Mouse (Mus musculus) adrenal gland (tissue): ENCODE results near the gene Nek4.

Source experiments
- intact Hi-C: fragments of 180-260 bp; cut with DNase I; formaldehyde crosslinking; loops from one replicate; pipeline ENCODE4 v1.15.1; 2025

Gene Nek4

DNA sequence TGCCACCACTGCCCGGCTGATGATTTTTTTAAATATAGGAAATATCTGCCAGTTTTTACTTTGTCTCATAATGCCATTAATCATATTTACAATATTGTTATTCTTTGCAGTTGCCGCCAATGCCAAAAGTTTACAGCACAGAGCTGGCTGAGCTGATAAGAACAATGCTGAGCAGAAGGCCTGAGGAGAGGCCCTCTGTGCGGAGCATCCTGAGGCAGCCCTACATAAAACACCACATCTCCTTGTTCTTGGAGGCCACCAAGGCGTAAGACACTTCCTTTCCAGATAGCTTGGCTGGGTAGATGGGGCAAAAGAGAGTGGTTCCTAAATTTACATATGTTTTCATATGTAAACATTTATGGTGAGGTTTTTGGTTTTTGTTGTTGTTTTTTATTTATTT is 7.9 kb downstream of the Nek4 start:
- intact Hi-C loops = no loop called here

DNA sequence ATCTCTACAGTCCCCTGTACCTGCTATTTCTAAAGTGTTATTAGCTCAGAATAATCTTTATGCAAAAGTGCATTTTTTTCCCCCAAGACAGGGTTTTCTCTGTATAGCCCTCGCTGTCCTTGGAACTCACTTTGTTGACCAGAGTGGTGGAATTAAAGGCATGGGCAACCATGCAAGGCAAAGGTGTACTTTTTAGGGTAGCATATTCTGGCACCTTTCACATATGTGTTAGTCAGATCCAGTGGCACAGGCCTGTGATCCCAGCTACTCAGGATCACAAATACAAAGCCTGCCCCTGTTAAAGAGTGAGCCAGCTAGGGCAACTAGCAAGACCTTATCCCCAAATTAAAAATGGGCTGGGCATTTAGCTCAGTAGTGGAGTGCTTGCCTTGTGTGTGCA is 9.2 kb downstream of the Nek4 start:
- intact Hi-C loops = no loop called here

DNA sequence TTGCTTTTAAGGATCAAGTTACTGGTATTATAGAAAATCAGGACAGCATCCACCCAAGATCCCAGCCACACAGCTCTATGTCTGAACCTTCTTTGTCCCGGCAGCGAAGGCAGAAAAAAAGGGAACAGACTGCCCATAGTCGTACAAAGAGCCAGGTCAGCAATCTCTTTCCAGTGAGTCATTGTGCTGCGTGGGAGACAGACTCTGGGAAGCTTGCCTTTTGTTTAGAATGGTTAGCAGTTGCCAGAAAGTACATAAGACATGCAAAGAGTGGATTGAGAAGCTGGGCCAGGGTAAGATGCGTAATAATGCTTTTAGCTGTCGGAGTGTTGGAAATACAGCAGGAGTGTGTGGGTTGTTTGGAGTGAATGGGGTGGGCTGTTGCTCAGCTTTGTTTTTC is 23.0 kb downstream of the Nek4 start:
- intact Hi-C loops = no loop called here

DNA sequence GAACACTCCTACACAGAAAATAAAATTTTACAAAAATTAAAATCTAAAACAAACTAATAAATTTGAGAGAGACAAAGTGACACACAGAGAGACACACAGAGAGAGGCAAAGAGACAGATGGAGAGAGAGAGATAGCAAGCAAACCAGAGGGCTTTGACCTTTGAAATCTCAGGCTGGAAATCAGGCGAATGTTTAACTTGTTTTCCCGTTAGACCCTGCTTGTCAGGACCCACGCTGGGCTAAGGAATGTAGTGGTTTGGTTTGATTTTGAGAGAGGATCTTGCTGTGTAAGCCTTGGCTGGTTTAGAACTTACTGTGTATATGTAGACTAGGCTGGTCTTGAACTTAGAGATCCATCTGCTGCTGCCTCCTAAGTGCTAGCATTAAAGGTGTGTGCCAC is 25.0 kb downstream of the Nek4 start:
- intact Hi-C loops = no loop called here

DNA sequence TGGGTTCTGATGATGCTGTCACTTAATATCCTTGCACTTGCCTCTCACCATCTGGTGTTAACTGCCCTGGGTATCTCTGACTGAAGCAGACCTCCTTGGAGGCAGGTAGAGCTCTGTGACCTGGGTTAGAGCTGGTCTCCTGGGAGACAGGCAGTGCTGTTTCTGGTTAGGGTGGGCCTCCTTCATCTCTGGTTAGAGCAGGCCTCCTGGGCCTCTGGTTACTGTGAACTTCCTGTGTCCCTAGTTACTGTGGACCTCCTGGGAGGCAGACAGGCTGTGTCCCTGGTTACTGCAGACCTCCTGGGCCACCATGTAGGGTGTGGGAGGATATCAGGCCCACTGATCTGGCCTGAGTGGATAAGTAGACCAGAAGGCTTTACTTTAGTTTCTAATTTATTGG is 45.2 kb downstream of the Nek4 start:
- intact Hi-C loops = no loop called here

DNA sequence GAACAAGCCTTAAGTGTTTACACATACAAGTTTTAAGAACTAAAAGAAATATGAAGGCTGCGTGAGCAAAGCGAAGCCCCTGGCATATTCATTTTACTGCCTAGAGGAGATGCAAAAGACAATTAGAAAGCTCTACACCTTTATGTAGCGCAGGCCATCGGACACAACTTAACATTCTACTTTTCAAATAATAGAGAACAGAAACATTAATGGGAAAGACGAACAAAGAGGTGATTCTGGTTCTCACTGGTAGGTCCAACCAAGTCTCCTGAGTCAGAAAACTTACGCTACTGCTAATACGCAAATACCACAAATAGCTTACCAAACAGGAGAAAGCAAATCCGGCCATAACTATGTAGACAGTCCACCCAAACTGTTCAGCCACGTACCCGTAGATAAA is 49.2 kb downstream of the Nek4 start:
- intact Hi-C loops = no loop called here

DNA sequence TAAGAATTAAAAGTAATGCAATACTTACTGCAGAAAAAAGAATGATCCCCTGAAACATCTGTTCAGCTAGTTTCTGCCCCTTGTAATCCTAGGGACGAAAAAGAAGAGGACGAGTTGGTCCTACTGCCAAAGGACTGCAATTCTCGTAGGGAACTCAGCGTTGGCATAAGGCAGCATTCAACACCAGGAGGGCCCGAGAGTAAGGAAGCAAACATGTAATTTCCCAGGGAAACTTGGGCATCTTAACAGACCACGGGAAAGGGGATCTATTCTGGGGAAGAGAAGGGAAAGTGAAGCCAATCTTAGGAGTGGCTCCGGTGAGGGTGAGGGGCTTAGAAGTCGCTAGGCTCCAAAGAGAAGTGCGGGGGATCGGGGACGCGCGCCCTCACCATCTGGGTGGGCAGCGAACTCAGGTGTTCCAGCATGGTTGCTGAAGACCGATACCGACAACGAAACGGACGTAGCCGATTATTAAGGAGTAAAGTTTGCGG is 49.7 kb downstream of the Nek4 start:
- intact Hi-C loops = no loop called here

DNA sequence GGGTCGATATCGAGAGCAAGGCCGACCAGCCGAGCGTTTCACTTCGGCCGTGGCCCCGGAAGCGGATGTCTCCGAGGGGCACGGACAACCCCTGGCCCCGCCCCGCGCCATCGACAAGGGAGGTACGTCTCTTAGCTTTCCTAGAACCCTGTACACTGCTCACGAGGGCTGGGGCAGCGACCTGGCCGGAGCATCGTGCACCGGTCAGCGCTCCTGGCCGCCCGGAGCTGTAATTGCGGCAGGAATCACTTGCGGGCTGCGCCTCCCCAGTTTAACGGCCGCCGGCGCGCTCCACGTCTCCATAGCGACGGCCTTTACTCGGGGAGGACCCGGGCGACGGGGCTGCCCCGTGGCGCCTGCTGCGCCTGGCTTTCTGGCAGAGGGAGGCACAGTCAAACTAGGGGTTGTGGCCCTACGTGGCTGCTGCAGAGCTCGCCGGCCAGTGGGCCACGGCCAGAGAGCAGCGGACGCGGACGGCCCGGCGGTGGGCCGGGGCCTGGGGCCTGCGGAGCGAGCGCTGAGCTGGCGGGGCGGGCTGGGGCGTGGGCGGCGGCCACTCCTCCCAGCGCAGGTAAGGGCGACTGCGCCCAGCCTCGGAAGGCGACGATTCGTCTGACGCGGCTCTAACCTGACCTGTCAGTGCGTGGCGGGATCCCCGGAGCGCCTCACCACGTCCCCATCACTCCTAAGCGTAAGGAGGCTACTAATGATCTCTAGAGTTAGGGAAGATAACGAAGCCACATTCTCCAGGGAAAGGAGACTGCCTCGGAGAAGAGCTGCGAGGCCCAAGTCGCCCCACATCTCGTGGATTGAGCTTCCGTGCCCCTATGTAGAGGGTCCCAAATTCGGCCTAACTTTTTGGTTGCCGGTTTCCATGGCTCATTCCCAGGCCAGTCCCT is 50.4 kb downstream of the Nek4 start, which contains the start of the genes Glt8d1 and Spcs1:
TSS of gene Glt8d1 (plus strand) at position 94 of the 899 bp plus-strand sequence.
TSS of gene Spcs1 (minus strand) at position 366 of the 899 bp plus-strand sequence.
- intact Hi-C loops = no loop called here

DNA sequence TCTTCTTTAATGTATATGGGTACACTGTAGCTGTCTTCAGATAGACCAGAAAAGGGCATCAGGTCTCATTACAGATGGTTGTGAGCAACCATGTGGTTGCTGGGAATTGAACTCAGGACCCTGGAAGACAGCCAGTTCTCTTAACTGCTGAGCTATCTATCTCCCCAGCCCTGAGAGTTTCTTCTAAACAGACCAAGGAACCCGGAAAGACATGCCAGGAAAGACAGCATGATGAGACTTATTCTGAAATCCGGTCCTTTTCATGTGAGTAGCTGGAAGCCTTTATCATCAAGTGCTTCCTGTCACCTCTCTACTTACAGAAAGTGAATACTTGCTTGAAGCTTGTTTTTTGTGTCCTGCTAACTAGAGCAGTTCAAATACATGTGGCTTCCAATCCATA is 53.4 kb downstream of the Nek4 start:
- intact Hi-C loops = no loop called here

DNA sequence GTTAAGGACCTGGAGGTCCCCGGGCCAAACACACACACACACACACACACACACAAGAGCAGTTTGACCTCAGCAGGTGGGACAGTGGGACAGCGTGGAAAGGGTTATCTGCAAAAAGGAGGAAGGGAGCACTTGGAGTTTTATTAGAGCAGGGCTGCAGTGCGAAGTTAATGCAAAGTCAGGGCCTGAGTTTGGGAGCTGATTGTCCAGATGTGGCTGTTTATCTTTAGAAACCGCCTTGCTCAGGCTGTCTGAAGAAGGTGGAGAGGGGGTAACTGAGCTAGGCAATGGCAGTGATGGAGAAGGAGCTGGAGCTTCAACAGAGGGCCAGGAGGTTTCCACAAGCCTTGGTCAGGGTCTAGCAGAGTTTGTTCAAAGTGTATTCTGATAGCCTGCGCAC is 55.6 kb downstream of the Nek4 start:
- intact Hi-C loops = no loop called here

DNA sequence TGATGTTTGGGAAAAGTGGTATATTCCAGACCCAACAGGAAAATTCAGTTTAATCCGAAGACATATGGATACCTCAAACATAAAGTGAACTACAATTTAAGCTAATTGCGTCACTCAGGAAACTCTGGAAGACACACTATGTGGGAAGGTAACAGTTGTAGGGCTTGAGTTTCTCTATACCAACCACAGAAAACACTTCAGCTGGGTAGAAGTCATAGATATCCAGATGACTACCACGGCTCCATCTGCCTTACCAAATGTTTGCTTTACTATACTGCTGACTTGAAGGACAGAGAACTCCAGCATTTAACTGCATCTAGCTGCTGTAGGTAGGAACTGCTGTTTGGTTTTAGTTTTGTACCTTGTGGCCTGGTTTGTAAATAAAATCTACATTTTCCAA is 60.4 kb downstream of the Nek4 start:
- intact Hi-C loops = no loop called here

DNA sequence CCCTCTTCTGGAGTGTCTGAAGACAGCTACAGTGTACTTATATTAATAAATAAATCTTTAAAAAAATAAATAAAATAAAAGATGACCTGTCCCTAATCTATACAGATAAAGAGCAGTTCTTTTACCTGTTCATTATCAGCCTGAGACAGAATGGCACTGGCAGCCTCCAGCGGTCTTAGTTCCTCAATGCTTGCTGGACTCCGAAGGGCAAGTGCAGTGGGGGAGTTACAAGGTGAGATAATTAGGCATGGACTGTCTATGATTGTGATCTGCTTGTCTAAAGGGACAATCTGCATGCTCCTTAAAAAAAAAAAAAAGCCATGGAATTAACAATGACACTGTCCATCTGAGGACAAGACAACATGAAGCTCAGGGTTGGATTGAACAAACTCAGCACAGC is 62.8 kb downstream of the Nek4 start:
- intact Hi-C loops = no loop called here

DNA sequence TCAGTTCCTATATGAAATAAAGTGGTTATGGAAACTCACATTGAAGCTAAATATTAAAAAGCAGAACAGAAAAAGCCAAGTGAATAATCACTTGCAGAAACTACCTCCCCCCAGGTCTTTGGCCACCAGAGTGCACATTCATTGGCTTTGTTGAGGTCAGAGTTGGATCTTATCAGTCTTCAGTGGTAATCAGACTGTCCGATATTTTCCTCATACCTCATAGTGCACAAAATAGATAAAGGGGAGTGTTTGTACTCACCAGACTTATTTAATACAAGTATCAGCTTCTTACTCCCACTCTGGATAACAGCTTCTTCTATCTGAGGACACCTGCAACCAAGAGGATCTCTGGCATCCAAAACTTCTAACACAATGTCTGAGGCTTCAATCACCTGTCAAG is 64.9 kb downstream of the Nek4 start:
- intact Hi-C loops = no loop called here

DNA sequence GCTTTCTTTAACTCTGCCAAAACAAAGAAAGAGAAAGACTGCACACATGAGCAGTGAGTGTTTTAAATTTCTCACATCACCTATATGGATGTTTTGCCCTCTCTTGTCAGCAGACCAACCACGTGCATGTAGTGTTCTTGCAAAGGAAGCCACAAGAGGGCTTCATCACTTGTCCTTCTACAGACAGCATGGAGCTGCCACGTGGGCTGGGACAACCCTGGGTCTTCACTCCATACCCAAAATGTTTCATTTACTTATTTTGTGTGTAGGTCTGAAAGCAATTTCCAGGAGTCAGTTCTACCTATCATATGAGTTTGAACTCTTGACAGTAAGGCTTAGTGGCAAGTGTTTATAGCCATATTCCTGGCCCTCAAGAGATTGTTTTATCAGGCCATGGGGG is 66.7 kb downstream of the Nek4 start:
- intact Hi-C loops = no loop called here

DNA sequence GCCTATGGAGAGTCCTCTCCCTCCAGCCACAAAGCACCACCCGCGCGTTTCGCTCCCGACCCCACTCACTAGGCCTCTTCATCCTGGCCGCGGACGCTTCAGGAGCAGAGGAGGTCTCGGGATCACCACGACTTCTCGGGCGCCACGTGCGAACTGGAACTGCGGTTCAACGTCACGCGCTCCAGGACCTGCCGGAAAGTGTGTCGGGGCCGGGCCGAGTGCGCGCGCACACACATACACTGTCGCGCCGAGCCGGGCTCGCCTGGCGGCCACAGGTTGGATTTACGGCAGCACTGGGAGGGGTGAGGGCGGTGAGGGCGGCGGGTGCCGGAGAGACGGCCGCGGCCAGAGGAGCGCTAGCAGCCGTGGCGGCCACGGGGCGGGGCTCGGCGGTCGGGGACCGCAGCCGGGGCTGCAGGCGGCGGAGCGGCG is 67.7 kb downstream of the Nek4 start, which contains the start of the genes Pbrm1 and Gnl3:
TSS of gene Pbrm1 (plus strand) at position 279 of the 432 bp plus-strand sequence.
TSS of gene Gnl3 (minus strand) at position 293 of the 432 bp plus-strand sequence.
- intact Hi-C loops = no loop called here

DNA sequence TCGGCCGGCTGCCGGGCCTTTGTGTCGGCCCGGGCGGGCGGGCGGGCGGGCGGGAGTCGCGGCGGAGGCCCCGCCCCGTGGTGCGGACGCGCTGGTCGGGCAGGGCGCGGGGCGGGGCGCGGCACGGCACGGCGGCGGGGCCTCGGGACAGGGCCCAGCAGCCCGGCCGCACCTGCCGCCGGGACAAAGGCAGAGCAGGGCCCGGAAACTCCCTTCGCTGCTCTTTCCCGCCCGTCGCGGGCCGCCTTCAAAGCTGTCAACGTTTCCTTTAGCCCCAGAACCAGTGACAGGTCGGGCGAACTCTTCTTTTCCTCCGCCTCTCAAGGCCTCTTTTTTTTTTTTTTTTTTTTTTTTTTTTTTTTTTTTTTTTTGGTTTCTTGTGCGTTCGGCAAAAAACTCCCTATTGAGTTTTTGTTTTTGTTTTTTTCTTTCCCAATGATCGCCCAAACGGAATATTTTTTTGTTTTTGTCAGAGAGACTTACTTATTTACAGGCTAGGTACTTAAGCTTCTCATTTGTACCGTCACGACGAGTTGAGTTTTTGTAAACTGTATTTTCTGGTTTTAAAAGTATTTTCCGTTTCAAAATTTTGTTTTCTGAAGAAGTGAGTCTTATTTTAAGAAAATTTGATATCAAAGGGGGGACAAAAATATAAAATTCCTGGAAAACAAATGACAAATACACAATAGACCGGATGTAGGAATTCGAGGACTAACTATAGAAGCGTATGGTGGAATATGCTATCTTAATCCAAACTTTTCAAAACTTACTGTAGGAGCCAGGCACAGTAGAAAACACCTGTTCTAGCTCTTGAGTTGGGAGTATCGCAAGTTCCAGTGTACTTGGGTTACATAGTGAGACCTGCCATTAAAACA is 68.4 kb downstream of the Nek4 start:
- intact Hi-C loops = loop anchor here (10.0 kb wide), 1 partner anchor 175 kb away; no protein-coding TSS in a partner anchor

DNA sequence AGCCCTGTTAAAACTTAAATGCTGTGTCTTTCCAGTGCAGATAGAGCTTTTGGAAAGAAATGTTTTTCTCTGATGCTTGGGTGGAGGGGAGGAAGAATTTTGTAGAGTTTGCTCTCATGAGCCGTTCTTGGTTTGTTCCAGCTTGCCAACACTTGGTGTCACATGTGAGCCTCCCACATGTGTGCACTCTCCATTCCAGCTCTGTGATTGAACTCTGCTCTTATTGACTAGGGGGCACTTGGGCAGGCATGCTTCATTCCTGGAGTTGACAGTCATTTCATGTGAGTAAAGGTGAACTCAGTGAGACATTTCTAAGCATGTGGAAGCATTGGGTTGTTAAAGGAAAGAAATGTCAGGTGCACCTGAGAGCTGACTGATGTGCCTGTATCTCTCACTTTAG is 71.4 kb downstream of the Nek4 start:
- intact Hi-C loops = loop anchor here (10.0 kb wide), 1 partner anchor 172 kb away; no protein-coding TSS in a partner anchor

DNA sequence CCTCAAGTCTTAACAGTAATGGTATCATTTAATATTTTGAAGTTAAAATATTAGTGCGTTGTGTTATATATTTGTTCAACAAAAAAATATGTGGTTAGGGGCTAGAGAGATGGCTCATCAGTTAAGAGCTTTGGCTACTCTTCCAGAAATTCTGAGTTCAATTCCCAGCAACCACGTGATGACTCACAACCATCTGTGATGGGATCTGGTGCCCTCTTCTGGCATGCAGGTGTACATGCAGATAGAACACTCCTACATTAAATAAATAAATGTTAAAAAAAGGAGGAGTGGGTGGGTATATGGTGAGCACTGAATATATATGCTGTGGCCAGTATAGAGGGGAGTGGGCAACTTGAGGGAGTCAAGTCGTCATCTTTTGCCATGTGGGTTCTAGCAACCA is 74.6 kb downstream of the Nek4 start:
- intact Hi-C loops = loop anchor here (10.0 kb wide), 1 partner anchor 169 kb away; no protein-coding TSS in a partner anchor
